Mouse (Mus musculus) cerebellum, adult 9-10 months (tissue): ENCODE results near the gene Ptgis.
A peak's percentile ranks its signal among the peaks of the same experiment; 100 is the strongest.

Experiments
- DNase-seq: peaks from one replicate; pipeline ENCODE4 v3.0.0; 2022

Gene Ptgis

DNA sequence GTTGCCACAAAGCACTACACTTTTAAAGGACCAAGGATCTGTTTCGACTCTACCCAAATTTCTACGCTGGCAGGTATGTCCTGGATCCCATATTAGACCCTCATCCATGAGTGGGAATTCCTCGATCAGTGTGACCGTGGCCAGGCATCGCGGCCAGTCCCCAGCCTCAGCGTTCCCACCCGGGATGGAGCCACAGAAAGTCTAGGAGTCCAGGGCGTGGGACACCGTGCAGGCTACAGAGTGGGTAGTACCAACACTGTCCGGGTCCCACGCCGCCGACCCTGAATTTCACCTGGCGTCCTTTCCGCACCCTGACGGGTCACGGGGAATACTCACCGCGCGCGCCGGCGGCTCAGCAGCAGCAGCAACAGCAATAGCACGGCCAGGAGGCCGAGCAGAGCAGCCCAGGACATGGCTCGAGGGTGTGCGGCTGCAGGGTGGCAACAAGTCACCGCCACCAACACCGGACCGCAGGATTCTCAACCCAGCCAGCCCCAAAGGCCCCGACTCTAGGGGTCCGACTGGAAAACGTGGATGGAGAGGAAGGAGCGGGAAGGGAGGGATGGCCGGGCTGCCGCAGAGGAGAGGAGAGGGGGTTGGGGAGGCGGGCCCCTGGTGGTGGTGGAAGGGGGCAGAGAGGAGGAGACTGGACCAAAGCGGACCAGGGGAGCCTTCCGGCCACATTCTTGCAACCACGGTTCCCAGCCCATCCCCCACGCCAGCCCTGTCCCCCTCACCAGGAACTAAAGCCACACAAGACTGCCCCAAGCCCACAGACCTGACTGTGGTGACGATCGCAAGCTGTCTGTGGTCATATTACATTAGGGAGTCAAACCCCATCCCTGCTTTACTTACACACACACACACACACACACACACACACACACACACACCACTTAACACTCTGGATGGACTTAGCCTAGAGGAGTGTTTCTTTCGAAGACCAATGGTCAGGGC lies at the start of gene Ptgis:
Gene Ptgis, minus strand, starts transcription at position 597 of the 957 bp plus-strand sequence.
- no peak for DNase-seq

DNA sequence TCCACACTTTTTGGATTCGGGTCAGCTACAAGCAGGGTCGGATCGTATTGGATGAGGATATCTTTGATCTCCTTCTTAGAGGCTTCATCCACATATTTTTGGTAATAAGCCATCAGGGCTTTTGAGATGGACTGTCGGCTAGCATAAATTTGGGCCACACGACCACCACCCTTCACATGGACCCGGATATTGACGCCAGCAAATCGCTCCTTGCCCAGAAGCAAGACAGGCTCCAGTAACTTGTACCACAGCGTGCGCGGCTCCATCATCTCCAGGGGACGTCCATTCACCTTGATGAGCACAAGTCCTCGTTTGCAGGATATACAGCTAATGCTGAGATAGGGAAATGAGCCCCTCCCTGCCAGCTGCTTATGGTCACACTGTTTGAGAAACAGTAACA lies 41.1 kb upstream of the Ptgis start:
- DNase-seq: no peak

DNA sequence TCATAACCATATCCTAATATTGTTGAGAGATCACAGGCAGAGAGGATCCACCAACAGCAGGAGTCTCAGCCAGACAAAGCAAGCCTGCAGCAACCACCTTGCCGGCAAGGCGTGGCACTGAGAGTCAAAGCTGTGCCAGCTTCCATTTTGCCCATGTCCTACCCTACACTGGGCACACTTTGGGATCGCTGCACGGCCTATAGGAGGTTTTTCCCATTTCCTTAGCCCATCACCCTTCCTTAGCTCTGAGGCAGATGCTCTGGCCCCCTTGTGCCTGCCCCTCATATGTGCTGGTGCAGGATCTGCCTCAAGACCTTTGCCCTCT lies 40.5 kb upstream of the Ptgis start:
- DNase-seq: no peak

DNA sequence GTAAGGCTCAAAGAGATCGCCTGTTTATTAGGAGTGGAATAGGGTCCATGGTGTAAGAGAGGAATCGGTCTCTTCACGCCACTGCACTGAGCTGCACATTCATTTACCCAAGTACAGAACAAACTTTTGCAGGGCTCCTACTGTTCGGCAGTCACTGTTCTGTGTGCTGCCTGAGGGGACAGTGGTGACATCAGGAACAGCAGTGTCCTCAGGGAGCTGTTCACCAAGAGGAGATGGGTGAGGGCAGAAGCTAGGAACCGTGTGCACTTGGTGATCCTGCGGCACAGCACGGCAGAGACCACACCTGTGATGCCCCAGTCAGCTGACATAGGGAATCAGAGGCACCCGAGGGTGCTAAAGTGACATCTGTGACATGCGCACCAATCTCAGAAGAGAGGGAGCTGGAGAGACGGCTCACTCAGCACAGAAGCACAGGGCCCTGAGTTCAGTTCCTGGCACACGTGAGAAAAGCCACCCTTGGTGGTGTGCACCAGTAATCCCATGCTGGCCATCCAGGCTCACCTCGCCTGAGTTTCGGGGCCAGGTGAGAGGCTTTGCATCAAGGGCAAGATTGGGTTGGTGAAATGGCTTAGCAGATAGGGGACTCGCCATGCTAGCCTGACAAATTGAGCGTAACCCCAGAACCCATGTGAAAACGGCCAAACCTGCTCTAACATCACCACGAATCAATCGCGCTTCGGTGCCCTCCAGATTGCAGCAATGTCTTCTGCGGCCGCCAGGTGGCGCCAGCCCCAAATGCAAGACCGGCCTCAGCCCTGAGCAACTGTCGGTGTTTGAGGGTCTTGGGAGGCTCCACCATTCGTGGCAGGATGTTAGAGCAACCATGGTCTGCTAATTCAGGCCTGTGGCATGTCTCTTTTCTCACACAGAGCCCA lies 39.9 kb upstream of the Ptgis start:
- peak; percentile 92 for DNase-seq

DNA sequence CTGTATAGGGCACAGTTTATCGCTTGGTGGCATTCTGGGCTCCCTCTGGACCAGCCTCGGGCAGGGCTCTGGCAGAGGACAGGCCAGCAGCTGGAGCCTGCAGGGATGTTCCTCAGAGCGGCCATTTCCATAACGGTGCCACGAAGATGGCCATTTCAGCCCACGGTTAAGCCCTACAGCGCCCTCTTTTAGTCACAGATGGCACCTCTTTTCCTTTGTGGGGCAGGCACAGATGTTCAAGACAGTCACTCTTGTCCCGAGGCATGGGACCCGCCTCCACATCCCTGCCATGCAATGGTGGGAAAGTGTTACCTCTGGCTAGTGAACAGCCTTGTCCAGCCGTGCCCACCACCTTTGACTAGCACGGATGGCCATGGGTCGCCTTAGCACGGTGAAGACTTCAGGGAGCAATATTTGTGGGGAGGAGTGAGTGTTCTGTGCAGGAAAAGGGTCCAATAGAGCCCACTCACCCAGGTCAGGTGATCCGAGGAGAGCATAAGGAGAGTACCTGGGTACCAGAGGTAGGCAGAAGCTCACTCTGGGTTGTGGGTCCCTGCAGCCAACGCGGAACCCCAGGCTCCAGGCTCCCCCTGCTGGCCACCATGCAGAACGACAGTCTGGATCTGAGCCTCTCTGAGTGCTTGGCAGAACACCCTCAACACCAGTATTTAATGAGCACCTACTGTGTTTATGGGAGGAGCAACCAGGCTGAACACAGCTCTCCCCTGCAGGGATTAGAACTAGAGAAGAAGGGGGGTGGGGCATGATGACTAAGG lies 38.5 kb upstream of the Ptgis start:
- DNase-seq: peak; percentile 60

DNA sequence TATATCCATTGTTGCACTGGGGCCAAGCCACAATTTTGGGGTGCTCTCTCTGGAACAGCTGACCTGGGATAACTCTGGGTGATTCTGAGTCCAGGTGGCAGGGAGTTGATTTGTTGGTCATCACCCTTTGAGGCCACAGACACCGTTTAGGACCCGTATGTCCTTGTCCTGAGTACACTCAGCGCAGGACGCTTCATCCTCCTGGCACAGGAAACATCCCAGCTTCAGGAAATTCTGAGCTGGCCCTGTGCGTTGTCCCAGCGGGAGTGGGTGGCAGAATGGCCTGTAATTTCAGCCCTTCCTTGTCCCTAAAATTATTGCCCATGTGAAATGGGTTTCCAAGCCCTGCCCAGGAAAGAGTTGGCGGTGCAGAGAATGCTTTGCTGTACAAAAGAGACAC lies 37.6 kb upstream of the Ptgis start:
- no peak for DNase-seq

DNA sequence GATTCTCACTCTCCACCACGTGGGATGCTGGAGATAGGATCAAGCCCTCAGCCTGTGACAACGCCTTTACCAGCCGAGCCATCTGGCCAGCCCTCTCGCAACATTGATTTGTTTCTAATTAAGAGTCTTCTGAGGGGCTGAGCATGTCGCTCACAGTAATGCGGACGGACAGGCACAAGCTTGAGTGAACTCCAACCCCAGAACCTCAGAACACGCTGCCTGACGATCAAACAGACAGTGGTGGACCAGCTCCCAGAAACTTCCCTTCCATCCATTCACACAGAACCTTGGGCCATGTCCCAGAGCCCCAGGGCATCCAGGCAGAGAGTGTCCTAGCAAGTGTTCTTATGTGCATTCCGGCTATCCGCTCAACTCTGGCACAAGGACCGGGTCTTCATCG lies 36.6 kb upstream of the Ptgis start:
- no peak for DNase-seq

DNA sequence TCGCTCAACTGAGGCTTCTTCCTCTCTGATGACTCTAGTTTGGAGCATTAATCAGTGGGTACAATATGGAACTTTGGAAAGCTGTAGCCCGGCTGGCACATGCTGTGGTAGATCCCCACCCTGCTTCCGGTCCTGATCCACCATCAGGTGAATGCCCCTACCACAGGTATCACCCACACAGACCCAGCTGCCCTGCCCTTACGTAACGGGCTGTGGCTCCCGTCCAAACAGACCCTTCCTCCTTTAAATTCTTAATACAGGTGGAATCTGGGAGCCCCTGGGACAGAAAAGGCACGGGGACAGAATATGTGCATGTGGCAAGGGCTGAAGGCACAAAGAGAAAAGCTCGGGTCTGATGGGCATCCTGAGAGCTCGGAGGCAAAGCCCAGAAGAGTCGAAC lies 35.5 kb upstream of the Ptgis start:
- no peak for DNase-seq

DNA sequence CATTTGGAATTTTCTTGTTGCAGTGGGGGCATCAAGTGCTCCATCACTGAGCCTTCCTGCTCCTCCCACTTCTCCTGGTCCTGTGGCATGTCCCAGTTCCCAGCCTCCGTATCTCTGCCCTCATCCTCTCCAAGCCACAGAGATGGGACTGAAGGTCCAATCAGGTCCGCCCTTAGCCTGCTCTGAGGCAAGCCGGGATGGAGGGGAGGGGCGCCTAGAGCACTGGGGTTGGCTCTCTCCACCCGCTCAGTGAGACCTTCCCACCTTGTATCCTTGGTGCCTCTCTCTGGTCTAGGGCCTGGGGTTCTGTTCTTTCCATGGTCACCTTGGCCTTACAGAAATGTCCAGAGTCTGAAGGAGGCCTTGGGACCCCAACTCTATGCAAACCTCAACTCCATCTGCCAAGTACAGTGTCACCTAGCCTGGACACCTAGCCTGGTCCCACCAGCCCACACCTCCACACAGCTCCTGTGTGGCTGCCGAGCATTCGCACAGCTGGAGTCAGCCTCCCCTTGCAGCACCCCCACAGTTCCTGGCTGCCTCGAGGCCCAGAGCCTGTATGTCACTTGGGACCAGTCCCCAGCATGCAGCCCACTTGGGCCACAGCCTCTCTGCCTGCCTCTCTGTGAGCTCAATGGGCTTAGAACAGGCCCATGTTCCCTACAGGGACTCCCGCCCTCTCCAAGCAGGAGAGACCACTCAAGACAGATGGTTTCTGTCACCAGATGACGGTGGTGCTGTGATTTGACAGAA lies 34.5 kb upstream of the Ptgis start:
- no peak for DNase-seq

DNA sequence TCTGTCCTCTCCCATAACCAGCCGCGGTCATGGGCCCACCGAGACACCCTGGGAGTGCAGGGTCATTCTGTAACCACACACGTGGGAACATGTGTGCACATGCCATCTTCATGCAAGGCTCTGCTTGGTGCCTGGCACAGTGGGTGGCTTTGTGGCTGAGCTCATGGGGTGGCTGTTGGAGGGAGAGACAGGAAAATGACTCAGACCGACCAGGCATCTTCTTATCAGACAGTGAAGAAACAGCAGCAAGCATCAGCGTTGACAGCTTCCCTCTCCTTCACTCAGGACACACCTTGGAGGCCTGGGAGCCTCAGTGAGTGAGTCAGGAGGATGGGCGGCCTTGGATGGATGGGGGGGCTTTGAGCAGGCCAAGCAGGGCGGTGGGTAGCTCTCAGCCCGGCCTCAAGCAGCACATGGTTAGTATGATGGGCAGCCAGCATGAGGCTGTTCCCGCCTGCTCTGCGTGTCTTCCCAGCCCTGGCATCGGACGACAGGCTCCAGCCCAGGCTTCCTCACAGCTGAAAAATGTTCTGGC lies 32.9 kb upstream of the Ptgis start:
- DNase-seq: no peak

DNA sequence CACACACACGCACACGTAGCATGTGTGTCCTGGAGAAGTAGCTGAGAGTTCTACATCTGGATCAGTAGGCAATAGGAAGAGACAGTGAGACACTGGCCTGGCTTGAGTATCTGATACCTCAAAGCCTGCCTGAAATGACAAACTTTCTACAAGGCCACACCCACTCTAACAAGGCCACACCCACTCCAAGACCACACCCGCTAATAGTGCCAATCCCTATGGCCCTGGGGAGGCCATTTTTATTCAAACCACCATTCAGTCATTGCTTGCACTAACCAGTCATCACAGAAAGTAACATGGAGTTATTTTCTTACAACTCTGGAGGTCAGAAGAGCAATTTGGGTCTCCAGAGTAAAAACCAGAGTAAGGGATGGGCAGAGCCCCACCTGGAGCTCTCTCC lies 32.3 kb upstream of the Ptgis start:
- DNase-seq: no peak

DNA sequence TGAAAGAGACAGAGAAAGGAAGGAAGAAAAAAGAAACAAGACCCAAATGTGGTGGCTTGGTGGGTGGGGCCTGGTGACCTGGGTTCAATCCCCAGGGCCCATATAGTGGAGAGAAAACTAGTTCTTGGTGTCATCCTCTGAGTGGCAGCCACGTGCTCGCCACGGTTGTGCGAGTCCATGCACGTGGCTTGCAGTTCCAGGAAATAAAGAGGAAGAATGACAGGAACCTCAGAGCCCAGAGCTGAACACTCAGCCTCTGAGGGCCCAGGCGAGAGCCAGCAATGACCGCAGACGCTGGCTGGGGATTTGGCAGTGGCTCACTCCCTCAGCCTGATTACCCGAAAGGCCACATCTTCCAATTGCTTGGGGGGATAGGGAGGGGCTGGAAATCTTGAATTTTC lies 30.7 kb upstream of the Ptgis start:
- no peak for DNase-seq

DNA sequence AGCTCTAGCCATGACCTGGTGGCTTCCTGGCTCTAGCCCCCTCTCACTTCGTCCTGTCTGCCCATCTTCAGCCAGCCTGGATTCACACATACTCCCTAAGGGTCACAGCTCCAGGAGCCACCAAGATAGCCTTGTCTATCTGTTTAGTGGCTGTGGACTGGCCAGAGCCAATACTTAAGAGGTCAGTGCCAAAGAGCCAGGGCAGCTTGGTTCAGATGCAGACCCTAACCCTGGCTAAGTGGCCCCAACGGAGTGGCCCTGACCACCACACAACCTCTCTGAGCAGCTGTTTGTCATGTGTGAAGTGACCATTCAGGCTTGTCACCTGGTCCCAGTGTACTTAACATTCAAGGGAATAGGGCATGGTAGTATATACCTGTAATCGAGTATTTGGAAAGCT lies 30.1 kb upstream of the Ptgis start:
- no peak for DNase-seq

DNA sequence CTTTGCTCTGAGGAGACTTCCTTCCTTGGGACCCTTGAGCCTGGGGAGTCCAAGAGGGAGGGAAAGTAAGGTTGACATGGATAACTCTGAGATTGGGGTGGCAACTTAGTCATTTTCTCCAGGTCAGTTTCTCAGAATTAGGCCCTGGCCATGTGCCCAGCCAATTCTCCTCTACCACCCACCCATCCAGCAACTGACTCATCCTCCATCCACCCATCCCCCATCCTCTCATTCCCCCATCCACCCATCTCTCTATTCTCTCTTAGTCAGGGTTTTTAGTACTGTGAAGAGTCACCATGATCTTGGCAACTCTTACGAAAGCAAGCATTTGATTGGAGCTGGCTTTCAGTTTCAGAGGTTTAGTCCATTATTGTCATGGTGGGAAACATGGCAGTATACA lies 28.3 kb upstream of the Ptgis start:
- DNase-seq: no peak

DNA sequence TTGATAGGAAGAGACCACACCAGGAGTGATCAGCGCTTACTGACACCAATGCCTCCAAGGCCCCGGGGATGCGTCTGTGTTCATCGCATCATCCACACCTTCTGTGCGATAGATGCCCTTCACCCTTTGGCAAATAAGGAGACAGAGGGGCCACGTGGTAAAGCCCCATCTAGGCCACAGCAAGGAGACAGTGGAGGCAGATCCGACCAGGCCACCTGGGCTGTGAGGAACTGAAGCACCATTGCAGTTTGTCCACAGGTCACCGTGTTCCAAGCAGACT lies 27.9 kb upstream of the Ptgis start:
- DNase-seq: no peak

DNA sequence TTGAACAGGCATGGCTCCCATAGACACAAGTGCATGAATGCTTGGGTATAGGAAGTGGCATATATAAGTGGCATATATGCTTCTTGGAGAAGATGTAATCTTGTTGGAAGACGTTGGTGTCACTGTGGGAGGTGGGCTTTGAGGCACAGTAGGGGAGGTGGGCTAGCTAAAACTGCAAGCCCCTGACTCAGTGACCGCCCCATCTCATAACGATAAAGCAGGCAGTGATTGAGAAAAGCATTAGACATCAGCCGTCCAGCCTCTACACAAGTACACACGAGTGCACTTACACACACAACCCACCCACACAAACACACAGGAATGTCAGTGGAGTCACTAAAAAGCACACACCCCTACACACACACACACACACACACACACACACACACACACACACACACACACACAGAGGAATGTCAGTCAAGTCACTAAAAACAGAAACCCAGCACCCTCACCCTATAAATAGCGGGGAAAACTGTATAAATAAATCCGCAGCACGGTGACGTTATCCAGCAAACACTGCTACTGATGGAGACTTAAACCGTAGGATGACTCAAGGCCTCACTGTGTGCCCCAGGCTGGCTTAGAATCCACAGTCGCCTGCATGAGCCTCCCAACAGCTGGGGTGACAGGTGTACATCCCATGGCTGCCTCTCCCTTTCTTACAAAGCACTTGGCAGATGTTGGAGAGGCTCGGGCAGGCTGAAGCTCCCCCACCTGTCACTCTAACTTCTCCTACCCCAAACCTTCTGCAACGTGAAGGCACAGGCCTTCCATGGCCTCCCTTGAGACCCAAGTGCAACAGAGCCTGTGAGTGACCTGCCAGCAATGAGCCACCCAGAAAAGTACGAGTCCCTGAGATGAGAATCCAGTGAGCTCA lies 27.4 kb upstream of the Ptgis start:
- DNase-seq: no peak

DNA sequence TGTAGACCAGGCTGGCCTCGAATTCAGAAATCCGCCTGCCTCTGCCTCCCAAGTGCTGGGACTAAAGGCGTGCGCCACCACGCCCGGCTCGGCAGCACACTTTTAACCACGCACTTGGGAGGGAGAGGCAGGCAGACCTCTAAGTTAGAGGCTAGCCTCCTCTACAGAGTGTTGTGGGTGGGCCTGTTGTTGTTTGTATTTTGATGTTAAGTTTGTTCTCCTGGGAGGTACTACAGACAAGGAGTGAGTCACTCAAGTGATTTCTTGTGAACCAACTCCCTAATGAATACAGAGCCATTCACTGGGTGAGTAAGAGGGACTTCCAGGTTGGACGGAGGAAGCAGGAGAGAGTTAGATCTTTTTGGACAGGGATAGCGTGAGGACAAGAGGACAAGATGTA lies 25.8 kb upstream of the Ptgis start:
- no peak for DNase-seq

DNA sequence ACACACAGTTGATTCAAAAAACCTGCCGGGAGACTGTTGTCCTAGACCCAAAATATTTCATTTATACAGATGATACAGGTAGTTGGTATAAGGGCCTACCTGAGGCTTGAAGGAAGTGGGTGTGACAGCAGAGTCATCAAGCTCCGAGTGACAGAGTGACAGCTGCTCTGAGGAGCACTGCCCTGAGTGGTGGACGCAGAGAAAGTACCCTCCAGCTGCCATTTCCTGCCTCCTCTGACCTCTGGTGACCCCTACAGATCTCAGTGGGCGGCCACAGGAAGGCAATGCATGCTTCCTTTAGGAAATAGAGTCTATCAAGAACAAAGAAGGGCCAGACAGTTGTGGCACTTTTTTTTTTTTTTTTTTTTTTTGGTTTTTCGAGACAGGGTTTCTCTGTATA lies 25.4 kb upstream of the Ptgis start:
- no peak for DNase-seq

DNA sequence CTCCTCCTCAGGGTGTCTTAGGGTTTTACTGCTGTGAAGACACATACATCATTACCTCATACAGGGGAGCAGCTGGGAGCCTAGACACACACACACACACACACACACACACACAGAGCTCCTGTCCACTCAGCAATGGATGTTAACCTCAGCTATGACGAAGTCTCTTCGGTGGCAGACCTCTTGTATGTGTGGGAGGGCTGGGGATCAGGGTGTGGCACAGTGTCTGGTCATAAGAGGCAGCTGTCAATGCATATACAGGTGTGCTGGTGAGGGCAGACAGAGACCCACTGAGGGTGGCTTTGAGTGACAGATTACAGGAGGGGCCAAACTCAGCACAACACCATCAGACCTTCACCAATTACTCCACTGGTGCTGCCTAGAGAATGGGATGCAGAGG lies 24.6 kb upstream of the Ptgis start:
- no peak for DNase-seq

DNA sequence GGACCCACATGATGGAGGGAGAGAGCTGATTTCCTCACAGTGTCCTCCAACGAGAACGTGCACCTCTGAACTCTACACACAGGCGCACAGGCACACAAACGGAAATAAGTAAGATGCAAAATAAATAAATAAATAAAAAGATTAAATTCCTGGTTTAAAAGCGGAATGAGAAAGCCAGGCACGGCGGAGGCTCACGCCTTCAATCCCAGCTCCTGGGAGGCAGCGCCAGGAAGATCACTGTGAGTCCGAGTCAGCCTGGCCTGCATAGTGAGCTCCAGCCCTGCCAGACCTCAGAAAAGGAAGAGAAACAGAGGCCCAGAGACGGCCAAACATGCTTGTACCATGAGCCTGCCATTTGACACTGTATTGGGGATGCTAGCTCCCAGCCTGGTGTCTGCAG lies 23.5 kb upstream of the Ptgis start:
- no peak for DNase-seq

DNA sequence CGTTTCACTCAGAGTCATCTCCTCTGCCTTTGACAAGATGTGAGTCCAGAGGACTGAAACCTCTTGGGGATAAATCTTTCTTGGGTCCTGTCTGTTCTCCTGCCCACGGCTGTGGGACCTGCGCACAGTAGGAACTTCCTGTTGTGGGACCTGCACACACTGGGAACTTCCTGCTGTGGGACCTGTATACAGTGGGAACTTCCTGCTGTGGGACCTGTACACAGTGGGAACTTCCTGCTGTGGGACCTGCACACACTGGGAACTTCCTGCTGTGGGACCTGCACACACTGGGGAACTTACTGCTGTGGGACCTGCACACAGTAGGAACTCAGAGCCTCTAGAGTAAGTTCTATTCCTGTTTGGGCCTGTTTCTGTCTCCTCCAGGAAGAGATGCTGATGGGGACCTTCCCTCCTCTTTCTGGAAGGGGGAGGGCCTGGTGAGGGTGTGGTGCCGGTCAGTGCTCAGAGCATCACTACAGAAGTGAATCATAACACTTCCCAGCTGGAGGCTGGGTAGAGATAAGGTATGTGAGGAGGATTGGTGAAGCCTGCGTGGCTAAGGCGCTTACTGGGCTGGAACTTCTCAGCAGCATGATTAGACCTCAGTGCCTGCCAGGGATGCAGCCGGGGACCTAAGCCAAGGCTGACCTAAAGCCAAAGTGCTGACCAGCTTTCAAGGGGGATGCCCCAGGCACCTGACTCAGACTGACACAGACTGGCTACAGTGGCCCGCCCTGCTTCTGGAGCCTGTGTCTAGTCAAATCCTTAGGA lies 22.8 kb upstream of the Ptgis start:
- no peak for DNase-seq
